Mouse (Mus musculus): Measurements from ENCODE around the gene Sh2d3c.

Gene Sh2d3c

DNA sequence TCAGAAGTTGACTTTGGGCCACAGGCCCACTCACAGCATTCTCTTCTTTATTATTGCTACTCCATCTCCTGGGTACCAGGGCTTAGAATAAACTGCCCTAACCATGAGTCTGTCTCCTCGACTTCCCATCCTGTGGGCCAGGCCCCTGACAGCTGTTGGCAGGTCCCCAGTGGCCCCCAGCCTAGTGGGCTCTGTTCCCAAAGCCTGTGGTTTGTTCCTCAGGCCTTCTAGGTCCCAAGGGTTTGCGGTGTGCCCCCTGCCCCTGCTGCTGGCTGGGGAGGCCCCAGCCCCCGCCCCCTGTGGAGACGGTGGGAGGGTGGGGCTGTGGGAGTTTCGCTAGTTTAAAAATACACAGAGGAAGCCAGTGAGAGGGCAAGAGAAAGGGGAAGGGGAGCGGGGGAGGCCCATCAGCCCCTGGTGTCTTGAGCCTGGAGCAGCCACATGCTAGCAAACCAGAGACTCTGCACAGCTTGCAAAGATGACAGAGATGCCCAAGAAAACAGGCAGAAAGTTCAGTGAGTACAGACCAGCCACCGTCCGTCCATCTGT is at the start of gene Sh2d3c:
Gene Sh2d3c (plus strand): TSS at position 375 of the 549 bp plus-strand sequence.
- DNase-seq (ENCODE audit: low spot score) = peak; percentile 64

DNA sequence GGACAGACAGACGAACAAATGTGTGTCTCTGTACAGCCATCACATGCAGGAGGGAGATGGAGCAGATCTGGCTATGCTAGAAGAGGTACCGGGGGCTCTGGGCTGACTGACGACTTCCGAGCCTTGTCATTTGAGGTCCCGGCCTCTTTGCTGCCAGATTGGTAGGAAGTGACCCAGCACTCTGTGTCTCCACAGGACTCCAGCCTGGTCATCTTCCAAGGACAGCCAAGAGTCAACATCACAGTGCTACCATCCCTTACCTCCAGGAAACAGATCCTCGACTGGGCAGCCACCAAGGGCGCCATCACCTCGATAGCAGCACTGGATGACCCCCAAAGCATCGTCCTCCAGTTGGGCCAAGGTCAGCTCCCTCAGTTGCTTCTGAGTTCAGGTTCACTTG is 49.7 kb upstream of the Sh2d3c start:
- no peak for DNase-seq (ENCODE audit: low spot score)

DNA sequence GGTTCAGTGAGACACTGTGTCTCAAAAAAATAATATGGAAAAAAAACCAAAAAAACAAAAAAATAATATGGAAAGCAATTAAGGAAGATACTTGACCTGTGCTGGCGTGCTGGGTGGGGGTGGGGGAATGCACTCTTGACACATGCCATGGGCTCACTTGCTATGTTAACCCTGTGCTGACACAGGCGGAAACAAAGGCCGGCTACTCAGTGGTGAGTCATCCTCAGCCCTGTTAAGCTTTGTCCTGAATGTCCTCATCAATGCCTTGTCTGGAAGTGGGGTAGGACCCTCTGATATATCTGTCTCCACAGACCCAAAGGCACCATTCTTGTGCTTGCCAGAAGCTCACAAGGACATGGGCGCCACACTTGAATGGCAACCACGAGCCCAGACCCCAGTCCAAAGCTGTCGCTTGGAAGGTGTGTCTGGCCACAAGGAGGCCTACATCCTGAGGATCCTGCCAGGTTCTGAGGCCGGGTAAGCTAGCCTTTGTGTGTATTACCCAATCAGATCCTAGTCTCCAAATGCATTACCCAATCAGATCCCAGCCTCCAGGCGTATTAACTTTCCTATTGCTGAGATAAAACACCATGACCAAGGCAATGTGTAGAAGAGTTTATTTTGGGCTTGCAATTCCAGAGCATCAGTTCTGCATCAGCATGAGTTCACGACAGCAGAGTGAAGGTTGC is 48.8 kb upstream of the Sh2d3c start:
- DNase-seq (ENCODE audit: low spot score) = no peak

DNA sequence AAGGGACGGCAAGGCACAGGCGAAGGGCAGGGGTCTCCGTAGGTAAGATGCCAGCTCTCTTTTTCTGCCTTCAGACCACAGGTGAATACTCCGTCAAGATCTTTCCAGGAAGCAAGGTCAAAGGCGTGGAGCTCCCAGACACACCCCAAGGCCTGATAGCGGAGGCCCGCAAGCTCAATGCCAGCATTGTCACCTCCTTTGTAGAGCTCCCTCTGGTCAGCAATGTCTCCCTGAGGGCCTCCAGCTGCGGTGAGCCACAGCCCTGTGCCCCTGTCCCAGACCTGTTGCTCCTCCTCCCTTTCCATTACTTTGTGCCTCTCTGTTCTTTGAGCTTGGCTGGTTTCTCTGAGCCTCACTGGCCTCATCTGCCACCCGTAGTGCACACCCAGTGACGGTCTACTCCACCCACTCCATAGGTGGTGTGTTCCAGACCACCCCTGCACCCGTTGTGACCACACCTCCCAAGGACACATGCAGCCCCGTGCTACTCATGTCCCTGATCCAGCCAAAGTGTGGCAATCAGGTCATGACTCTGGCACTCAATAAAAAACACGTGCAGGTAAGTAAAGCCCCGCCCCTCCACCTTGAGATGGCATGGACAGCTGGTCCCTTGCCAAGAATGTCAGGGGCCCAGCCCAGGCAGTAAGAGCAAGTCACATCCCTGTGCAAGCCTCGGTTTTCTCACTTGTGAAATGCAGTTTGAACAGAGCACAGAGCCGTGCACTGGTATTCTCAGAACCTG is 47.5 kb upstream of the Sh2d3c start:
- DNase-seq (ENCODE audit: low spot score) = no peak

DNA sequence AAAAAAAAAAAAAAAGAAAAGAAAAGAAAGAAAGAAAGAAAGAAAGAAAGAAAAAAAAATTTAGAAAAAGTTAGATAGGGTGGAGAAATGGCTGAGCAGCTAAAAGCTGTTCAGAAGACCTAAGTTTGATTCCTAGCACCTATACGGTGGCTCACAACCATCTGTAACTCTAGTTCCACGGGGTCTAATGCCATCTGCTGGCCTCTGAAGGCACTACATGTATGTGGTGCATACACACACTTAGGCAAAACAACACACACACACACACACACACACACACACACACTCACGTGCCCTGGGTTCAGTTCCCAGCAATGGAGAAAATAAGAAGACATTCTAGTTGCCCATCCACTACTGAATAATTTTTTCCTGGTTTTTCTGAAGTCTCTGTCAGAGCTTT is 44.0 kb upstream of the Sh2d3c start:
- no peak for DNase-seq (ENCODE audit: low spot score)

DNA sequence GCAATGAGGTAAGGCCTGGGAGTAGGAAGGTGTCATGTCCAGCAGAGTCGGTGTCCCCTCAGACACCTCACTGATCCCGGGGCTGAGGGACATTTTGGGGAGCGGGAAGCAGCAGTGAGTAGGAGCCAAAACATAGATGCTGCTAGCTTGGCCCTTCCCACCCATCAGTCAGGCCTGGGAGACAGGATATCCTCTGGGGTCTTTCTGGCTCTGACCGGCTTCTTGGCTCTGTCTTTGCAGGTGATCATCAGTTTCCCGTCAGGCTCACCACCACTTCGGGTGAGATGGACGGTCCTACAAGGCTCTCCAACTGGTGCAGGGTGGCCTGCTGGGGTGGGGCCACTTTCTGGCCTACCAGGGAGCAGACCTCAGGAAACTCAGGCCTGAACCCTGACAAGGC is 43.2 kb upstream of the Sh2d3c start:
- DNase-seq (ENCODE audit: low spot score) = no peak

DNA sequence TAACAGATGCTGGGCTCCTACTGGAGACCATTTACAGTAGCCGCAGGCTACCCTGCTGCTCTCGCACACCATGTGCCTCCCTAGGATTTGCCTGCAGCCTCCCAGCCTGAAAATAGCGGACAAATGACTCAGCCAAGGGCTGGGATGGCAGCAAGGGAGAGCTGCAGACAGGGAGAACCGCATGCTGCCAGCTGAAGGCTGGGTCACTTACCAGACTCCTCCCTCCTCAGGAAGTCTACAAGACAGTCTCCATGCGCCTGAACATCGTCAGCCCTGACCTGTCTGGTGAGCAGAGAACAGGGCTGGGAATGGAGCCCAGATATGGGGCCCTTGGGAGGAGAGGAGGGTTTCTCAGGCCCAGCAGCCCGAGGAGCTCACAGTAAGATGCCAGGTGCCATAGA is 40.8 kb upstream of the Sh2d3c start:
- peak; percentile 78 for DNase-seq (ENCODE audit: low spot score)

DNA sequence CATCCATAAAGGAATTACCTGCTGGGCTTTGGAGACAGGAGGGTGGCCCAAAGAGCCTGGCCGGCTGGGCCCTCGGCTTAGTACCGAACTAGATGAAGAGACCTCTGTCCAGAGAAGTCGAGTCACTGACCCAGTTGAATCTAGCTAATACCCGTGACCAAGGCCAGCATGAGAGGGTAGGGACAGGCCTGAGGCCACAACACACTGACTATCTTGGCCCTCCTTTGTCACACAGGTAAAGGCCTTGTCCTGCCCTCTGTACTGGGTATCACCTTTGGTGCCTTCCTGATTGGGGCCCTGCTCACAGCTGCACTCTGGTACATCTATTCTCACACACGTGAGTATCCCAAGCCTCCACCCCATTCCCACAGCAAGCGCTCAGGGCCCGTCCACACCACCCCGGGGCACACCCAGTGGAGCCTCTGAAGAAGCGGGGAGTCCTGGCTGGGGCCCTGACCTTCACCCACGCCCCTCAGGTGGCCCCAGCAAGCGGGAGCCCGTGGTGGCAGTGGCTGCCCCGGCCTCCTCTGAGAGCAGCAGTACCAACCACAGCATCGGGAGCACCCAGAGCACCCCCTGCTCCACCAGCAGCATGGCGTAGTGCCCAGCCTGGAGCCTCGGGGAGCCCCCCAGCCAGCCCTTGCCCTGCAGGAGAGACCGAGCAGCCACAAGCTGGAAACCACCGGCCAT is 39.7 kb upstream of the Sh2d3c start:
- DNase-seq (ENCODE audit: low spot score) = no peak

DNA sequence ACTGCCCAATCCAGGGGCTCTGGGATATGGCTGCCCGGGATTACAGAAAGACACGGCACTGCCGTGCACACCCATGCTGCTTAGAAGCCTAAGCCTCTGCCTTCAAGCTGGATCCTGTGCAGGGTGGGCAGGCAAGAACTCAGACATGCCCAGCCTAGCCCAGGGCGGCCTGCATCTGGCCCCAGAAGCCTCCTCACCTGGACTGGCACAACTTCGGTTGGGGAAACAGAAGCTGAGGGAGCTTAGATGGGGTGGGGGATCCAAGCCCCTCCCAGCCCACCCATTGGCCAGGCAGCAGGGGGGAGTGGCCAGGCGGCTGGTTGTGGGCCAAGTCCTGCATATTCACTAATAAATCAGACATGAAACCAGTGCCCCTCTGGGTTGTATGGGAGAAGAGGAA is 39.1 kb upstream of the Sh2d3c start:
- DNase-seq (ENCODE audit: low spot score) = no peak

DNA sequence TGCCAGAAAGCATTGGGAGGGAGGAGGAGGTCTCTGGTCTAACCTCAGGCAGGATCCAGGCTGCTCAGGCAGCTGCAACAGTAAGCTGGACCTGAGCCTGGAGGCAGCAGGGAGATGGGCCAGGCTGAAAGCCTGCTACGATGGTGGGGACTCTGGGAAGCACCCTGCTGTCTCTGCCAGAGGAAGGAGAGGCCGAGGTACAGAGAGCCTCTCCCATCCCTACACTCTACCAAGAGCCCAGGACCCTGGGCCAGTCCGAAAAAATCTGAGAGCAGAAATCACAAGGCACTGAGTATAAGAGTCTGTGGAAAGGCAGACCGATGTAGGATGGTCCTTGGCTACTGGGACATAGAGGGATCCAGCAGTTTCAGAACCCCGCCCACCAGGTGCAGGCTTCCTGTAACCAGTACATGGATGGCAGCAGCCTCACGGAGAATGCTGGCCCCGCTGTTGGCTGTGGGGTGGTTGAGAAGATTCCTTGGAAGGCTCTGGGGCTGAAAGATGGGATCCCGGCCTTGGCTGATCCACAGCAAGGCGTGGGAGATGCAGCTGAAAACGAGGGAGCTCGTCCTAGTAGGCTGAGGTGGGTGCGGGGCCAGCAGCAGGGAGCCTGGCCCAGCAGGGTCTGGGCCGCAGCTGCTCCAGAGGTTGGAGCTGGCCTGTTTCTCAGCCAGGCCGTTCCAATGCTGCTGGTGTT is 38.0 kb upstream of the Sh2d3c start:
- no peak for DNase-seq (ENCODE audit: low spot score)

DNA sequence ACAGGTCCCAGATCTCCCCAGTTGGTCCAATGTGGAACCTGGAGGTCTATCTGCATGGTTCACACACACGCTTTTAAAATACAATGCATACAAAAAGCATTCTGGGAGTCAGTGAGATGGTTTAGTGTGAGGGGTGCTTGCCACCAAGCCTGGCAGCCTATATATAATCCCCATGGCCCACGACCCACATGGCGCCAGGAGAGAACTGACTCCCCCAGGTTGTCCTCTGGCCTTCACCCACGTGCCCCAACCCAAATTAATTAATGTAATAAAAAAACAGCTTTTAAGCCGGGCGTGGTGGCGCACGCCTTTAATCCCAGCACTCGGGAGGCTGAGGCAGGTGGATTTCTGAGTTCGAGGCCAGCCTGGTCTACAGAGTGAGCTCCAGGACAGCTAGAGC is 37.2 kb upstream of the Sh2d3c start:
- DNase-seq (ENCODE audit: low spot score) = no peak

DNA sequence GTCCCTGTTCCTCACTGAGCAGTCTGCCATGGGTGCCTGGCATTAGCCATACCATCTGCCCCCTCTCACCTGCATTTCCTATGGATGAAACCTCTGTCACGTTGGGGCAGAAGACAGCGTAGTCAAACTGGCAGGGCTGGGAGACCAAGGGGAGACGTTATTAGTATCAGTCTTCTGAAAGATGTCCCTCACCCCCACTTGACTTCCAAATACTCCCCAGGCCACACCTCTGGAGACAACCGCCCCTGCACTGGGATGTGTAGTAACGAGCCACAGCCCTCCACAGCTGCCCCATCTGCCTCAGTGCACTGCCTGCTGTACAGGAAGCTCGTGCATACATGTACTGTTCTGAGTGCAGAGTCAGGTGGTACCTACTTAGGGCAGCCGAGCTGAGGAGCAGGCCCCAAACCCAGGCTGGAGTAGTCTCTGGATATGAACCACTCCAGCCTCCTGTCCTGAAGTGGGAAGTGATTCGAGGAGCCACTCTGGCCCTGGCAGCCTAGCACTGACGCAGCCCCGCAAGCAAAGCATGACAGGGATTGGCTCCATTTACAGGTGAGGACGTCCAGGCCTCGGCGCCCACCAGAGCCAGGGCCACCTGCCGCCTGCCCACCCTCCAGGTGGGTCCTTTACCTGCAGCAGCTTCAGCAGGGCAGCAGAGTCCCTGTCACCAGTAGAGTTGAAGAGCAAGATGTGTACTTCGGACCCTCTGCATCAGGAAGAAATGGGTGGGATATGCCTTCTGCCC is 36.0 kb upstream of the Sh2d3c start:
- no peak for DNase-seq (ENCODE audit: low spot score)

DNA sequence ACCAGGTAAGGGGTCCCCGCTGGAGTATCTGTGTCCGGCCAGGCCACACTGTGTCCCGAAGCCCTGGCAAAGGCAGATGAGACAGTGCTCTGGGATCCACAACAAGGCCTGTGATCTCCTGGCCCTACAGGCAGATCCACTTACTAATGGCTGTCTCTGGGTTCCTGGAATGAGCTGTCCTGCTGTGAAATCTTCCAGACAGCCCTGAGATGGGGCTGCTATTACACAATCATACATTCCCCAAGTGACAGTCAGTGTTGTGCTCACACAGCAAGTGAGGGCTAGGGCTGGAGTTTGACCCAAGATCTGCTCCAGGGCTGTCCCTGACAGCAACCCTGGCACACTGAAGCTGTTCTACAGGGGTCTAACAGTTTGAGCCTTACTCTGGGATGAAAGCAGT is 35.0 kb upstream of the Sh2d3c start:
- DNase-seq (ENCODE audit: low spot score) = peak; percentile 48

DNA sequence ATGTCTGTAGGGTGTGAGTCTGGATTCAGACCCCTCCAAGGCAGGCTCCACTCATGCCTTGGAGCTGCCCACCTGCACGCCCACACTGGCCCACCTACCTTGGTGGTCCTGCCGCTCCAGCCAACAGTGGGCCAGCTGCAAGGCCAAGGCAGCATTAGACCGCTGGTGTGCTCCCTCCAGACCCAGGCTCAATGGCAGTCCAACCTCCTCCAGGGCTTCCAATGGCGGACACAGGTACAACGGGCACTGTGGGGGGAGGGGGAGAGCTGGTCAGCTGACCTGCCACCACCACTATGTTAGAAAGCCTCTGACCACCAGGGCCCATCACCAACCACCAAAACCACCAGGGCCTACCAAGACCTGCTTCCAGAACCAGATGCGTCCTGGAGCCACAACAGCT is 34.2 kb upstream of the Sh2d3c start:
- no peak for DNase-seq (ENCODE audit: low spot score)

DNA sequence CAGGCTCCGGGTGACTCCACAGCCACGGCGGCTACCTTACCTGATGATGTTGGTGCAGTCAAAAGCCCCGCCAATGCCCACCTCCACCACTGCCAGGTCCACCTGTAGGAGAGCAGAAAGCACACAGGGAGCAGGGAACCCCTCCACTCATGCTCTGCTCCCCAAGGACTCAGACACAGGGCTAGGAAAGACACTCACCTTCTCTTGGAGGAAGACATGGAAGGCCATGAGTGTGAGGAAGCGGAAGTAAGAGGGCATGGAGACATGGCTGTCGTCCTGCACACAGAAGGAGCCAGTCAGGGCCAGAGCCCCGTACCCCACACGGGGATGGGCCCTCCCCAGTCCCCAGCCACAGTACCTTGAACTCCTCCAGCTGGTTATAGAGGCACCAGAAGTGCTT is 33.3 kb upstream of the Sh2d3c start:
- DNase-seq (ENCODE audit: low spot score) = no peak

DNA sequence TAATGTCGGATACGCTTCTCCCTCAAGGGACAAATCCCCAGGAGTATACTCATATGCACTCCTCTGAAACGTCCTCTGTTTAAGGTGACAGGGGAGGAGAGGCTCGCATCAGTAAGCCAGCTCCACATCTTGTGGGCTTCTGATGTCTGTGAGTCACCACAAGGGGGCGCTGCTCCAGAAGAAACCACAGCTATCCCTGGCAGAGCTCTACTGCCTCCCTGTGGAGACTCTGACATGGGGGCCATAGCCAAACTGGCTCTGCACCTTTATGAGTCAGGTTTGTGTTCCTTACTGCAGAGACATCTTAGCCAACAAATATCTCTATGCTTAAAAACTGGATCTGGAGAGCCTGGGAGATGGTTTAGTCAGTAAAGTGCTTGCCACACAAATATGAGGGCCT is 31.4 kb upstream of the Sh2d3c start:
- peak; percentile 95 for DNase-seq (ENCODE audit: low spot score)

DNA sequence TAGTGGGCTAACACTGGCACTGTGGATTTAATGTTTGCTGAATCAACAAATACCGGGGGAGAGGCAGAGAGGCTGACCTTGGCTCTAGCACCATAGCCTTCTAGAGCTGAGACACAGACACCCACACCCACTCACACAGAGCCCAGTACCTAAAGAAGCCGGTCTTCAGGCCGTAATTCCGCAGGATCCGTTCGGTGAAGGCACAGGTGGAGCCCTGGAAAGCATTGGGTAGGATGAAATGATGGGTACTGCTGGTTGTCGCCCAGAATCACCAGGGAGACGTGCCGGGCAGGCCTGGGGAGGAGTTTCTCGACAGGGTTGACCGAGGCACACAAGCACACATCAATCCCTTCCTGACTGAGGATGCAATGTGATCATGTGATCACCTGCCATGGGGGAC is 29.8 kb upstream of the Sh2d3c start:
- no peak for DNase-seq (ENCODE audit: low spot score)

DNA sequence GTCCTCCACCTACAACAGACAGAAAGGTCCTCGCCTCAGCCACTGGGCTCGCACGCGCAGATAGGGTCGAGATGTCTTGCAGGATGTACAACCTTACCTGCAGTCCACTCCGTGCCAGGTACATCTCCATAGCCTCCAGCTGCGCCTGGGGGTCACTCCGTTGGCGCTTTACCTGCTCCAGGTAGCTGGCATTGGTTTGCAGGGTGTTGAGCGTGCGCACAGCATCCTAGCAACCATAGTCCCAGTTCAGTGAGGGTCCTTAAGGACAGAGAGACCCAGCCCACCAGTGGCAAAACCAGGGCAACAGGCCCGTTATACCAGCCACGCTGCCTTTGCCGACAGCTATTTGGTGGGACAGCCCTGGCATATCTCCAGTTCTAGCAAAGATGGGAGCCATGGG is 28.4 kb upstream of the Sh2d3c start:
- DNase-seq (ENCODE audit: low spot score) = no peak

DNA sequence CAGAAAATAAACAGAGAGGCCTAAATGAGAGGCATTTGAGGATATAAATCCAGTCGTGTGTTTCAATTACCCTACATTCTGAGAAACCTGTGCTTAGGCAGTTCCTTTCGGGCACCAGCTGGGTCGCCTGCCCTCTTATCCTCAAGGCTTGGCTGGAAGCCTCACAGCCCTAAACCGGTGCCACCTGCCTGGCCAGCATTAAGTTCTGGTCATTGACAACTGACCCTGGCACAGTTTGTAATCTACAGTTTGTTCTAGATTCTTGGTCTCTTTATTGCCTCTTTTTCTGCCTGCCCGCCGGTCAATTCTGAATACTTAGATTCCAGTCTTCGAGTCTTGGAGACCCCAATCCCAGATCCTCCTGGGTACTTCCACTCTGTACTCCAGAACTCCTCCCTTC is 27.6 kb upstream of the Sh2d3c start:
- DNase-seq (ENCODE audit: low spot score) = no peak

DNA sequence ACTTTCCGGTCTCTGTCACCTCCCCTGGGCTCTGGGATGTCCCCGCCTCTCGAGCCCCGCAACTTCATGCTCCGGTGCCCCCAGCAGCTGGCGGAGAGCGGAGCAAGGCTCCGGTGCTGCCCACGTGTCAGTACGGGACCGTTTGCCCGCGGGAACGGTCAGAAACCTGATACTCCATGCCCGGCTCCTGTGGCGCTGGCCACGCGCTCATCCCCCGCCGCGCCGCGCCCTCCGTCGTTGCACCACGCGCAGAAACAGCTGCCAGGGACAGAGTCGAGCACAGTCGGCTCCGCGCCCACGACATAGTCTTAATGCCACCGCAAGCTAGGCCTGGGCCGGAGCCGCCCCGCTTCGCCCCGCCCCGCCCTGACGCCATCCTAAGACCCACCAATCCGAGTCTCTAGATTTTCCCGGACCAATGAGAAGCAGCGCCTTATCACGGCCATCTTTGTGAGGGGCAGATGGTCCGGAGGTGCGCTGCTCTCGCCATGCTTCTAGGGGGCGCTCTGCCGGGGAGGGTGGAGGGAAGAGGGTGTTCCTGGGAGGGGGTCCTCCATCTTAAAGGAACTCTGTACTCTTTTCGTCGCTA is 26.9 kb upstream of the Sh2d3c start:
- DNase-seq (ENCODE audit: low spot score) = peak; percentile 99

DNA sequence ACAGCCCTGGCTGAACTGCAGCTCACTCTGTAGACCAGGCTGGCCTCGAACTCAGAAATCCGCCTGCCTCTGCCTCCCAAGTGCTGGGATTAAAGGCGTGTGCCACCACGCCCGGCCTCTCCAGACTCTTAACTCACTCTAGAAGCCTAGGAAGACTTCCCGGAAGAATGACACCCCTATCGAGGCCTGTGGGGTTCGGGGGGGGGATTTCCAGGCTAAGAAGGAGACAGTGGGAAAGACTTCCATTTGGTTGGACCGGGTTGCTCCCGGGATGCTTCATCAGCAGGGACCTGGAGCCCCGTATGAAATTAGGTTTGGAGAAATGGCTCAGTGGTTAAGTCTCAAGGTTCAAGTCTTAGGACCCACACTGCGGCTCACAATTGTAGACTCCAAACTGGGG is 26.2 kb upstream of the Sh2d3c start:
- DNase-seq (ENCODE audit: low spot score) = no peak
